ENCODE assay signal across 8 mouse cellular contexts in the genomic region with DNA sequence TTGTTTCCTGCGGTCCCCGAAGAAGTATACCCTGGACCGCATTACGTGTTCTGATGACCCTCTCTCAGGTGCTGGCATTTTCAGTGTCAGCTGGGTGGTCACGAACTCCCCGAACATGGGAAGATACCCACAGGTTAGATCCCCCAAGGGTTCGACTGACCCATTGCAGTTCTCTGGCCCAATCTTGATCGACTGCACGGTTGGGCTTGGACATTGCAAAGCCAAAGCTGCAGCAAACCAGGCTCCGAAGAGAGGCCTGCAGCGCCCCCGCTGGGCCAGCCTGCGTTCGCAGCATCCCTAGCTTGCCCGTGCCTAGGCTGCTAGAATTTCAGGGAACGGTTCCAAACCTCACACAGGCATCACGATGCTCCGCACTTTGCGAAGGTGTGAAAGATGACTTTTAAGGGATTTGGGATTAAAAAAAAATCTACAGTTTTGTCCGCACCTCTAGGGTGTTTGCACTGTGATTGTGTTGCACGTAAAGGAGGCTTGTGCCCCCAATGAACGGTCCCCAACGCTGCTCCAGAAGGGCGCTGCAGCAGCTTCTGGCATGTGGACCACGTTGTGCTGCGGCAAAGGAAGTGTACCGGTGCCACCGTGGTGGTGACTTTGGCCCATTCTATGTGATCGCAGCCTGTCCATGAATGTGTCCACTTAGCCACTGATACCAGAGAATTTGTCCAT. TPM values are rescaled to one million over a fixed set of nuclear protein-coding genes. Genes with fewer than 3 reads are reported as not detected.
DNase-seq lines count a peak whose midpoint lies in the region; ATAC-seq and TF ChIP-seq lines count a peak whose summit lies in the region.

No protein-coding gene starts in this region.

- DNase-seq in B cell, adult 2 months: peak; percentile 48 to 50
- DNase-seq in brain, adult 2 months (ENCODE audit: low read depth, low spot score): peak; percentile 94
- peak; percentile 49 for DNase-seq in fibroblast of lung, adult 2 months (ENCODE audit: low read depth)
- peak; percentile 92 for DNase-seq in kidney, postnatal 0 days (ENCODE audit: low spot score)
- DNase-seq in liver, embryonic 11.5 days (ENCODE audit: low spot score): peak; percentile 75
- peak; percentile 34 for DNase-seq in natural killer cell, adult 2 months (ENCODE audit: low spot score in 2 of 2)
- peak; percentile 63 for DNase-seq in testis, postnatal 14 days (ENCODE audit: low spot score)

- H3K4me1 ChIP-seq in heart, embryonic 12.5 days (replicated peaks): peaks cover 18% of the 10 kb centered on the region; the same call in 1 of the 2 replicates
- H3K4me1 ChIP-seq in kidney, postnatal 0 days (replicated peaks; ENCODE audit: insufficient read depth, low read length): 0 out of 2 replicates have a peak, but pooled peaks cover 4% of the 10 kb centered on the region
- H3K4me1 ChIP-seq in liver, embryonic 11.5 days (replicated peaks; ENCODE audit: control insufficient read depth, insufficient read depth, low read length): 0 out of 2 replicates have a peak, but pooled peaks cover 2% of the 10 kb centered on the region

- no peaks in the 10 kb centered on the region for H3K27me3 ChIP-seq in heart, embryonic 12.5 days (replicated peaks)
- H3K27me3 ChIP-seq in kidney, postnatal 0 days (ENCODE audit: insufficient read depth, low read length): no peaks in the 10 kb centered on the region
- H3K27me3 ChIP-seq in liver, embryonic 11.5 days (replicated peaks; ENCODE audit: control insufficient read depth, insufficient read depth, low read length): peaks cover 55% of the 10 kb centered on the region

- 49% methylated on average over 29 of the region's 29 CpGs for WGBS in heart, embryonic 12.5 days
- 44% methylated on average over 29 of the region's 29 CpGs for whole genome bisulfite sequencing in kidney, postnatal 0 days
- WGBS in liver, embryonic 11.5 days: 51% methylated on average over 29 of the region's 29 CpGs

- ATAC-seq in heart, embryonic 12.5 days (ENCODE audit: insufficient number of reproducible peaks, low FRiP score): peak; percentile 62
- ATAC-seq in kidney, postnatal 0 days (replicated peaks; ENCODE audit: low FRiP score, low read depth): peak; percentile 60
- ATAC-seq in liver, embryonic 11.5 days (replicated peaks; ENCODE audit: low FRiP score): 0 out of 2 replicates have a peak, but pooled peaks have one; percentile 55

- TF ChIP-seq CTCF in kidney, postnatal 0 days (IDR thresholded peaks at IDR 0.05; ENCODE audit: low read depth): peak; percentile 78

- peak overlapping the region; percentile 69 for H3K4me3 ChIP-seq in heart, embryonic 12.5 days
- peak overlapping the region; percentile 57 for H3K4me3 ChIP-seq in kidney, postnatal 0 days (replicated peaks; ENCODE audit: low read depth, low read length)
- peak overlapping the region; percentile 52 for H3K4me3 ChIP-seq in liver, embryonic 11.5 days (ENCODE audit: low read depth, low read length)

- peak overlapping the region; percentile 91 for H3K27ac ChIP-seq in heart, embryonic 12.5 days (ENCODE audit: poor library complexity, severe bottlenecking)
- H3K27ac ChIP-seq in kidney, postnatal 0 days: peak overlapping the region; percentile 81
- peak overlapping the region; percentile 43 for H3K27ac ChIP-seq in liver, embryonic 11.5 days (ENCODE audit: low read depth, low read length)

- peak overlapping the region; percentile 63 for H3K4me2 ChIP-seq in heart, embryonic 12.5 days
- H3K4me2 ChIP-seq in kidney, postnatal 0 days (ENCODE audit: low read length): peak overlapping the region; percentile 63
- H3K4me2 ChIP-seq in liver, embryonic 11.5 days: peak overlapping the region; percentile 64

- peaks cover 60% of the 10 kb centered on the region for H3K9me3 ChIP-seq in heart, embryonic 12.5 days (replicated peaks)
- peaks cover 24% of the 10 kb centered on the region for H3K9me3 ChIP-seq in kidney, postnatal 0 days (replicated peaks; ENCODE audit: low read length)
- peaks cover 25% of the 10 kb centered on the region for H3K9me3 ChIP-seq in liver, embryonic 11.5 days (ENCODE audit: control insufficient read depth, low read length)

- peak overlapping the region; percentile 45; the same call in 1 of the 2 replicates for H3K9ac ChIP-seq in heart, embryonic 12.5 days
- H3K9ac ChIP-seq in kidney, postnatal 0 days (ENCODE audit: low read depth, low read length): peak overlapping the region; percentile 18; the same call in 1 of the 2 replicates
- H3K9ac ChIP-seq in liver, embryonic 11.5 days (ENCODE audit: low read depth, low read length): no peak overlapping the region

- peaks cover 18% of the 10 kb centered on the region for H3K36me3 ChIP-seq in heart, embryonic 12.5 days
- no peaks in the 10 kb centered on the region for H3K36me3 ChIP-seq in kidney, postnatal 0 days (ENCODE audit: insufficient read depth, low read length)
- H3K36me3 ChIP-seq in liver, embryonic 11.5 days (ENCODE audit: control insufficient read depth, insufficient read depth, low read length): no peaks in the 10 kb centered on the region

RNA-seq across cellular contexts. Expression of a gene that starts 13.7 kb away (rescaled TPM):
- polyA plus RNA-seq in heart, embryonic 12.5 days (2016; fragmentation: Nextera tagmentation; extraction: Ambion mirVana): 3,424 and 3,742 TPM in 2 replicates
- polyA plus RNA-seq in kidney, postnatal 0 days (2015; fragmentation: Nextera tagmentation; extraction: Ambion mirVana): 1,049 and 1,099 TPM in 2 replicates
- polyA plus RNA-seq in liver, embryonic 11.5 days (2014; fragmentation: Nextera tagmentation; extraction: Ambion mirVana): 800 and 828 TPM in 2 replicates

RNA-seq across cellular contexts. Expression of a gene that starts 43.5 kb away (rescaled TPM):
- polyA plus RNA-seq in heart, embryonic 12.5 days (2016; fragmentation: Nextera tagmentation; extraction: Ambion mirVana): 11.9 TPM in 2 replicates
- polyA plus RNA-seq in kidney, postnatal 0 days (2015; fragmentation: Nextera tagmentation; extraction: Ambion mirVana): 11.9 and 12.1 TPM in 2 replicates
- 12.0 and 14.3 TPM in 2 replicates for polyA plus RNA-seq in liver, embryonic 11.5 days (2014; fragmentation: Nextera tagmentation; extraction: Ambion mirVana)

Comparison
In these comparisons a context has a peak if more than half of its experiments do, and no peak if none do; other contexts are left out.
1. Peak in every context shown above with its lines: DNase-seq, ATAC-seq, H3K4me3 ChIP-seq and H3K27ac ChIP-seq.
2. DNase-seq: peak in every context shown above with its lines; median percentile 94 in brain, adult 2 months; 92 in kidney, postnatal 0 days; 75 in liver, embryonic 11.5 days; 63 in testis, postnatal 14 days; 49 in B cell, adult 2 months; 49 in fibroblast of lung, adult 2 months; 34 in natural killer cell, adult 2 months.